Mouse (Mus musculus) heart, adult 11 months (tissue): ENCODE data around the gene Lamtor3.
A peak's percentile ranks its signal among the peaks of the same experiment; 100 is the strongest.
"Not testable (repeated sequence)": the region's sequence is repeated elsewhere in the genome, so short reads cannot be mapped to it uniquely, and the experiment has no call there.

ENCODE experiments used
- DNase-seq: peaks from one replicate; pipeline ENCODE4 v3.0.0; 2022

Lamtor3 gene

GRCm38 (mm10) chr3:137963508-137963907 lies 45.2 kb downstream of the Lamtor3 start:
- DNase-seq = no peak

DNA sequence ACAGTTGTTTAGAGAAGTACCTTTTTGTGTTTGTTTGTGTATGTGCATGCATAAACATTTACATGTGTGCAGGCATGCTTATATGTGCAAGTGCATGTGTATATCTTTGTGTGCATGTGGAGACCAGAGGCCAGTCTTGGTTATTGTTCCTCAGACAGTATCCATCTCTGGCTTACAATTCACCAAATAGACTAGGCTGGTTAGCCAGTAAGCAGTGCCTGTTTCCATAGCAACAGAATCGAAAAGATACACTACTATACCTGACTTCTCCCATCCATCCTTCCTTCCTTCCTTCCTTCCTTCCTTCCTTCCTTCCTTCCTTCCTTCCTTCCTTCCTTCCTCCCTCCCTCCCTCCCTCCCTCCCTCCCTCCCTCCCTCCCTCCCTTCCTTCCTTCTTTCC lies 45.7 kb downstream of the Lamtor3 start:
- DNase-seq = not testable (repeated sequence)

DNA sequence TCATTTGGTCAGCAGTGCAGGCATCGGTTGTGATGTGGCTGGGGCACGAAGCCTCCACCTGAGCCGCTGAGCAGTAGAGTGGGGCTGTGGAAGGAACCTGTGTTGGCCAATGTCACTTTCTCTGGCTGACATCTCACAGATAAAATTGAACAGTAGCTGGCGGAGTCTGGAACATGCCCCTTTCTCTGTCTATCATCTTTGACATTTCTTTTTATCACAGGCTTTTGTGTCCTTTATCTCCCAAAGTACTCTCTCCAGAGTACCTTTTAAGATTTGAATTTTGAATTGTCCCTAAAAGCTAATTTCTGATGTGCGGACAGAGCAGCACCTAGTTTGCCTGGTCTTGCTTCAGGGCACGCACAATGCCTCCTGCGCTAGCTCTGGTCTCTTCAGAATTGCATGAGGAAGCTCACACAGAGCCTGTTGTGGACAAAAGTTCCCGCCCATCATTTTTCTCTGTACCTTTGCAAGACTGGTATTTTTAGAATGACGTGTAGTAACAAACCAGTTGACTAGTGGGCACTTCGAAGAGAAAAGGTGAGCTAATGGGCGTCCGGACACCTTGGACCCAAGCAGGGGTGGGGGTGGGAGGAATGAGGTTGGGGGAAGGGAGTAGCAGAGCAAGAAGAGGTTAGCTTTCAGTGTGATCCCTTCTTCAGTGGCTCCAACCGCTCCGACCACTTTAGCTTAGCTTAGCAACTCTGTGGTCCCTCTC lies 50.0 kb downstream of the Lamtor3 start:
- DNase-seq = no peak

GRCm38 (mm10) chr3:137968820-137969486 lies 50.6 kb downstream of the Lamtor3 start:
- peak; percentile 89 for DNase-seq

DNA sequence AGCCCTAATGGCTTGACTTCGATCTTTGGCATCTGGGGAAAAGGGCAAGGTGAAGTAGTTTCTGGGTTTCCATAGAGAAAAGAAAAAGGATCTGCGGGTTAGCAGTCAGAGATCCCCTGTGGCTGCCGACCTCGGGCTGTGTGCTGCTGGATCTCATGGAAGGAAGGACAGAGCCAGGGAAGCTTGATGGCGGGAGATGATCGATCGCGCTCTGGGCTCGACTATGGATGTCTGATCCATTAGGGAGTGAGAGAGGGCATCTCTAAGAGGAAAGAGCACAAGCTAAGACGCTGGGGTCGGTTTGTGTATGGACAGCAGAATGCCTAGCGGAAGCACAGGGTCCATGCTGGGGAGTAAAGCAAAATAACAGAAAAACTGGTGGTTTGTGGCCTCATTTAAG lies 51.6 kb downstream of the Lamtor3 start:
- peak; percentile 90 for DNase-seq

- no peak for DNase-seq
Measured at GRCm38 (mm10) chr3:137972224-137972623, 53.9 kb downstream of the Lamtor3 start.

GRCm38 (mm10) chr3:137972989-137973388 lies 54.7 kb downstream of the Lamtor3 start:
- DNase-seq = no peak

DNA sequence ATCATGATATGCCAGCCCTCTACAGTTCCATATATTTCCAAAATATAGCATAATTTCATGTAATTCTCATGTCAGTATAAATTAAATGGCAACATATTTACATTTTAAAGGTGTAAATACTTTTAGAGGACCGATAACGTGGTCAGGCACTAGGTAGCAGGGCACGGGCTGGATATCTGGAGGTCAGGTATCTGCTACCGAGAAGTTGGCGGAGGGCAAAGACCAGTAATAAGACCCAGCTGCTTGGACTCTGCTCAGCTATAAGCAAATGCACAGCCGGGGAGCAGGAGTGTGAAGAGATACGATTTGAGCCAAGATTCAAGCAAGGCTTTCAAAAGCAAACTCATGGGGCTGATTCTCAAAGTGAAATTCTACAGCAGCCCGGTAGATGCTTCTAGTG lies 56.0 kb downstream of the Lamtor3 start:
- DNase-seq = no peak

GRCm38 (mm10) chr3:137975435-137975834 lies 57.1 kb downstream of the Lamtor3 start:
- DNase-seq = no peak

DNA sequence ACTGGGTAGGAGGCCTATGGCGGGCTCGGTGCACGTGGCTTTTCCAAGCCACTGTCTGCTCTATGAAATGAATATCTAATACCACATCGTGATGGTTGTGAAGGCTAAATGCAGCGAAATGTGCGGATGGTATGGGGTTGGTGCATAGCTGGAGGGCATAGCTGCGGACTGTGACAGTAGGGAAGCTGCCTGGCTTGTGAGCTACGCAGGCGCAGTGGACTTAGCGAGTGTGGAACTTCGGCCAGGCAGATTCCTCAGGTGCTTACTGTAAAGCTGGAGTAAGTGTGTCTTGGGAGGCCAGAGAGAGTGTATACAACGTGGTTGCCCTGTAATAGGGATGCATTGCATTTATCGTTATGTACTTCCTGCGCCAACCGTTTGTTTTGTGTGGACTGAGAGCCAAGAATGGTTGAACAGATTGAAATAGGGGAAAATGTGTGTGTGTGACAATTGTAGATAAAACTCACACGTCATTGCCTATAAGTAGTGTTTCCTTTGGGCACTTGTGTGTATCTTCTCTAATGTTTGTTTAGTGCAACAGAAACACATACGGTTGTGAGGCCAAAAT lies 57.6 kb downstream of the Lamtor3 start:
- no peak for DNase-seq

DNA sequence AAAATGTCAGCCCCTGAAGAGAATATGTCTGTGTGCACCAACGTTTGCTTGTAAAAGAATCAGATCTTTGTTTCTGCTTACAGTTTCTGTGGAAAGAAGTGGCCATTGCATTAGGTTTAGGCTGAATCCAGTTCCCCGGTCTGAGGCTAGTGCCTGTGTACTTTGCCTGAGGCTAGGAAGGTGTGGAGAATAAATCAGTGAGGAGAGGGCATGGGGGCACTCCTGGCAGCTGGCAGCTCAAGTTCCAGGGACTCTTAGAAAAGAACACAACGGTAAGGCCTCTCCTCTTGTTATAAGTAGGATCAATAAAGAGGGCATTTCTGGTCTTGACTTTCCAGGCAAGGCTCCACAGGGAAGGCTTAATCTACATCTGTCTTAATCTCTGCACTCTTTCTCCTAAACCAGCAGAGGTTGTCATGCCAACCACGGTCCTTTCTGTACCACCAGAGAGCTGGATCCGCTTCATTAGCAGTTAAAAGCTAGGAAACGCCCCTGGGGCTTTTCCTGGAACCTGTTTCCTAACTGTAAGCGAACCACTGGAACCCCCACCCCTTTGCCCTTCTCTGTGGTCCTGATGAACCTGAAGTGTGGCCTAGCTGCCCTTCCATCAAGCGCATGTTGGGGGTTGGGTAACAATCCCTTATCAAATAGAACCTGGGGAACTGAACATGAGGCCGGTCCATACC lies 58.8 kb downstream of the Lamtor3 start:
- DNase-seq = no peak

GRCm38 (mm10) chr3:137977629-137978041 lies 59.3 kb downstream of the Lamtor3 start:
- DNase-seq = no peak

GRCm38 (mm10) chr3:137978233-137978632 lies 59.9 kb downstream of the Lamtor3 start:
- DNase-seq = no peak
